Mouse (Mus musculus) testis, postnatal 10 days (tissue): ENCODE measurements at regions not wholly inside any gene's neighbourhood (a gene's known extent, or its start where the extent isn't known, plus 50 kb on each side); places are given as distances from the start of the nearest gene placed in this dataset.

Experiments used
- DNase-seq: peaks from one replicate; pipeline ENCODE4 v3.0.0; 2021; ENCODE audit warnings: low spot score

GRCm38 (mm10) chr6:91573487-91573886, 57.8 kb downstream of the Lsm3 start:
- no peak for DNase-seq

DNA sequence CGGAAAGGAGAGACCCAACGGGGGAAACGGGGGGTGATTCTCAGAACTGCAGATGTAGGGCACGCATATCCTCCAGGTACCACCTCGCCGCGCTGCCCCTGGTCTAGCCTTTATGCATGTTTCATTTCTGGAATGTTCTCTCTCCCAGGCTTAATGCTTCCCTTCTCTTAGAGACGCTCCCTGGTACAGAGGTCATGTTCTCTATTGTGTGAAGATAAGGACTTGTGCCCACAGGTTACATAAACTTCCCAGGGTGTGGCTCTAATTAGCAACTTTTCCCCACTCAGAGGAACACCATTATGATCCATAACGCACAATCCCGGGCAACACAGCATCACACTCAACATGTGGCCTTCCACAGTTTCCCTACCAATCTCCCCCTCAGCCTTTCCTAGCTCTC, 58.7 kb downstream of the Lsm3 start:
- no peak for DNase-seq

- DNase-seq = peak; percentile 80
Measured at GRCm38 (mm10) chr6:91575662-91576364, 60.1 kb downstream of the Lsm3 start.

GRCm38 (mm10) chr6:91576906-91577305, 61.2 kb downstream of the Lsm3 start:
- no peak for DNase-seq

- DNase-seq = no peak
Measured at GRCm38 (mm10) chr6:91579666-91580065, 63.9 kb downstream of the Lsm3 start.

- no peak for DNase-seq
Measured at GRCm38 (mm10) chr6:91580607-91581006, 64.9 kb downstream of the Lsm3 start.

GRCm38 (mm10) chr6:91582338-91582737, 66.6 kb downstream of the Lsm3 start:
- no peak for DNase-seq

DNA sequence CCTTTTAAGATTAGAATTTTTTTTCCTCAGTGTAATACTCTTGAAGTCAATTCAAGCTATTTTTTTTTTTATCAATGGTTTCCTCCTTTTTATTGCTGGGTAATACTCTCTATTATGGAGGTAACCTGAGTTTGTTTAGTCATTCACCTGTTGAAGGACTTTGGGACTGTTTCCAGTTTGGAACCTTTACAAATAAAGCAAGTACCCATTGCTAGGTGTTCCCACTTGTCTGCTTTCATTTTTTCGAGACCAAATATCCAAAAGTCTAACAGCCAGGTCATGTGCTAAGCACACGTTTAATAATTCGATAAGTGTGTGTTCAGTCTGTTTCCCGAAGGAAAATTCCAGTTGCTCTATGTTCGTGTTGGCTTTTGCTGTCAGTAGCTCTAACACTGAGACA, 67.6 kb downstream of the Lsm3 start:
- no peak for DNase-seq

- no peak for DNase-seq
Measured at GRCm38 (mm10) chr6:91585543-91585942, 69.8 kb downstream of the Lsm3 start.

DNA sequence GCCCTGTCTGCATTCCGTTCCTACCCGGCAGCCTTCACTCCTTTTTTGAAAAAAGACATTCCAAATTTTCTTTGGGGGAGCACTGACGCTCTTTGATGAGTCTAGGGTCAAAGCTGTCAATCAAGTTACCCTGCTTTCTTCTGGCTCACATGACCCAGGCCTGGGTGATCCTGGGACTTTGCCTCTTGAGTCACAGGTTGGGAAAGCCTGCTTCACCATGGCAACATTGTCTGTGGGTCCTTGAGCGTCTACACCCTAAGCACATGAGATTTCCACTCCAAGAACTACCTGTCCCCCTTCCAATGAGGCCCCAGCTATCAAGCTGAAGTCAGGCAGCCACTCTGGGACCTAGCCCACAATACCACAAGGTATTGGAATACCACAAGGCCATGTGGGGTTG, 73.5 kb downstream of the Lsm3 start:
- DNase-seq = no peak

DNA sequence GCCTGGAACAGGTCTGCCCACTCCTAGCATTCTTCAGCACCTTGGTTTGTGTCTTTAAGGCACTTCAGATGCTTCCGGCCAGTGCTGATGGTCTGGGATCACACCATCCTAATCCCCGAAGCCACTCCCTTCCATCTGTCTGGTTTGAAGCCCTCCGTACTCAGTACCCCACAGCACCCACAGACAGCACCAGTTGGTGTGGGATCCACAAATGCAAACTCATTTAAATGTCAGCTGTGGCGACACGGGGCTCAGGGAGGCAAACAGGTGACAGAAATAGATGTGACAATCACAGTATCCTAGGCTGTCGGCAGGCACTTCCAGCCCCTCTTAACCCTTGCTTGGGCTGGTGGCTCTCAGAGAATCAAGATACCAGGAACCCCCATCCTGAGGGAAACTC, 74.7 kb downstream of the Lsm3 start:
- no peak for DNase-seq

GRCm38 (mm10) chr6:91590806-91591571, 75.3 kb downstream of the Lsm3 start:
- peak; percentile 56 for DNase-seq

DNA sequence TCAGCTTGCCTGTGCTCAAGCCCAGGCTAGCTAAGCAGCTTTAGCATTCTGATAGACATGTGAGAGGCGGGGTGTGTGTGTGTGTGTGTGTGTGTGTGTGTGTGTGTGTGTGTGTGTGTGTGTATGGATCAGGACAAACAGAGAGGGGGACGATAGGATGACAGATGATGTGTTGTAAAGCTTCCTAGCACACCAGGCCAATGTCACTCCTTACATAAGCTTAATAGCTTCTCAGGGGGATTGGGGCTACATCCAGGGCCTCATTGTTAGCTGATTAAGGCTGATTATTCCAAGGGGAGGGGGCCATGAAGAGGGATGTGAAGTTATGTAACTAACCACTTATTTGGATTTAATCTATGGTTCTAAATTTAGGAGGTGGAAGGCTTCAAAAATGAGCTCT, 76.9 kb downstream of the Lsm3 start:
- DNase-seq = no peak

GRCm38 (mm10) chr6:91598942-91599341, 83.2 kb downstream of the Lsm3 start:
- peak; percentile 91 for DNase-seq

DNA sequence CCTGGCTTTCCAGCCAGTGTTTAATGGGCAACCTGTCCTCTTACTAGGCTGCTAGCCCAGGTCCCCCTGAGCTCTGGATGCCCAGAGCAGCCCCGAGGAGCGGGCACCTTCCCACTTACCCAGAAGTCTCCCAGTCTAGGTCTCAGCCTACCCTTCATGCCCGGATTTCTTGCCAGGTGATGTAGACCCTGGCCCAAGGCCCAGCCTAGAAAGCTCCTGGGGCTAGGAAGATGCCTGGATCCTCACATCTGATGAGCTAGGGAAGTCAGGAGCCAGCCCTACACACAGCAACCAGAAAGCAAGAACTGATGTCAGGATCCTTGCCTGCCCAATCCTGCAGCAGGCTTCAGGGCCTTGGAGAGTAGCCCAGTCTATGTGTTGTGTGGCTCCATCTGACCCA, 83.7 kb upstream of the Slc6a6 start:
- no peak for DNase-seq

GRCm38 (mm10) chr6:91606634-91607215, 77.1 kb upstream of the Slc6a6 start:
- DNase-seq = no peak

DNA sequence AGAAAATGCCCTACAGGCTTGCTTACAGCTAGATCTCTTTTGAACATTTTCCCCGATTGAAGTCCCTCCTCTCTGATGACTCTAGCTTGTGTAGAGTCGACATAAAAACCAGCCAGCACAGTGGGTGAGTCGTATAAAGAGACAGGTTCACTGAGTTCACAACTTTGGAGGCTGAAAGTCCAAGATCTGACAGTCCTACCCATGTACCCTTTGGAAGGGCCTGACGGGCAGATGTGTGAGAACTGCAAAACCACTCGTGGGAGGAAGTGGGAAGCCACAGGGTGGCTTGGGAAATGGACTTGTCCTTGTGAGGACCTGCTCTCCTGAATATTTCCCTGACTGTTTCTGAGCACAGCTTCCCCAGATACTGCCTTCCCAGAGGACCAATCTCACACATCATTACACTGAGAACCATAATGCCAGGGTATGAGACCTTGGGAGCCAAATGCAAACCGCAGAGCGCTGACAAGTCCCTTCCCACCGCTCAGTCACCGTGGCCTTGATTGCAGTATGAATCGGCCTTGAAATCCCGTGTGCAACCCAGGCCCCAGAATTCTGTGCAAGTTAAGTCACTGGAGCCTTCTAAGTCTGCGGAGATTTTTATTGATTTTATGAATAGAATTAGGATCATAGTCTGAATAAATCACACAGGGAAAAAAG, 76.1 kb upstream of the Slc6a6 start:
- DNase-seq = no peak

GRCm38 (mm10) chr6:91609671-91610070, 74.2 kb upstream of the Slc6a6 start:
- DNase-seq = no peak

GRCm38 (mm10) chr6:91615022-91615421, 68.8 kb upstream of the Slc6a6 start:
- no peak for DNase-seq

GRCm38 (mm10) chr6:91616541-91616940, 67.3 kb upstream of the Slc6a6 start:
- DNase-seq = no peak

DNA sequence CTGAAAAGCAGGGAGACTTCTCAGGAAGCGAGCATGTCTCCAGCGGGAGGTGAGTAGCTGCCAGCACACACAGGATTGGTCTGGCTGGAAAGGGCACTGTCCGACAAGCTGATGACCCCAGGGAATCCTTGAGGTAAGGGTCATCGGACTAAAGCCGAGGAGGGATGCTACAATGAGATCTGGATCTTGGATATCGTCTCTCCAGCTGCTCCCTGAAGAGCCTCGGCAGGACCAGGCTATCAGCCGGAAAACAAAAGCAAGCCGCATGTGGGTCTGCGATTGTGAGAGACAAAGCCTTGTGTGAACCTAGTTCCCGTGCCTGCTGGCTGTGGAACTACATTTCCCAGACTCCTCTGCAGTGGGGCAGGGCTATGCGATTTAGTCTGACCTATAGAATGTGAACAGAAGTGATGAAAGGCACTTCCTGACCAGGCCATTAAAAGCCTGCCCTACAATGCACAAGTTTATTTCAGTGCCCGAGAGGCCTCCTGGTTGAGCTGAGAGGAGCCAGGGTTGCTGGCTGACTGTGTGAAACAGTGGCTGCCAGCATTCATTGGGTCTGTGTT, 66.7 kb upstream of the Slc6a6 start:
- no peak for DNase-seq

DNA sequence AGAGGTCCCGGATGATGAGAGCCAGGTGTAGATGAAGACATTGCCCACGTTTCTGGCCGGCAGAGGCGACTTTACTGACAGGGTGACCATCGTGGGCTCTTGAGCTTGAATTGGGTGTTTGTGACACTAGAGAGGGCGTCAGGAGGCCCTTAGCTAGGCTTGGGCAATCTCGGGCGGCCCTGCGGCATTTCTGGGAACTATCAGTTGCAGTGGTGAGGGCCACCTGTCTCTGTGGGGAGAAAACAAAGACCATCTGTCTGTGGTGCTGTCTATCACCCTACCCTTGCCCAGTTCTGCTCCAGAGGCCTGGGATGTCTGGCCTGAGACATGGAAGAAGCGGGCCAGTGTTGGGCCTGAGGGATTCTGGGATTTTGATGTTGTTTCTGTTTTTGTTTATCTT, 66.2 kb upstream of the Slc6a6 start:
- no peak for DNase-seq
